Mouse (Mus musculus) heart, postnatal 10 days (tissue): Measurements from ENCODE around the gene Hspb9. TPM values are rescaled to one million over a fixed set of nuclear protein-coding genes. Genes with fewer than 3 reads are reported as not detected.
A peak's percentile ranks its signal among the peaks of the same experiment; 100 is the strongest.

Experiments
- DNase-seq, 2 experiments: peaks; one replicate each; pipeline ENCODE4 v3.0.0; 2021
- intact Hi-C: fragments of 180-260 bp; cut with DNase I; formaldehyde crosslinking; loops from one replicate; pipeline ENCODE4 v1.15.1; 2025
- total RNA-seq, 2 experiments: library from RNA; stranded (reverse); gene quantifications; 2 replicates each; pipeline ENCODE4 v1.2.3; 2021

Hspb9 gene
- total RNA-seq, result not detected

- DNase-seq, result peak; percentile 78 to 79
- intact Hi-C loops, result loop anchor here (1.0 to 10.0 kb wide), 4 partner anchors 23 to 351 kb away; no protein-coding TSS in a partner anchor
Observed at GRCm38 (mm10) chr11:100713735-100714533, at the start of gene Hspb9. Gene Hspb9 (plus strand): TSS chr11:100713850.

- intact Hi-C loops, result no loop called here
- DNase-seq, result no peak
Observed at GRCm38 (mm10) chr11:100671049-100671448, 42.6 kb upstream of the Hspb9 start.

- peak; percentile 61 to 67 for DNase-seq
- intact Hi-C loops, result no loop called here
Observed at GRCm38 (mm10) chr11:100671956-100672355, 41.7 kb upstream of the Hspb9 start.

GRCm38 (mm10) chr11:100673169-100673568 is 40.5 kb upstream of the Hspb9 start:
- intact Hi-C loops, result no loop called here
- peak; percentile 69 to 71 for DNase-seq

GRCm38 (mm10) chr11:100677810-100678209 is 35.8 kb upstream of the Hspb9 start:
- DNase-seq, result no peak
- intact Hi-C loops, result no loop called here

- no peak for DNase-seq
- intact Hi-C loops, result no loop called here
Observed at GRCm38 (mm10) chr11:100681826-100682225, 31.8 kb upstream of the Hspb9 start.

- no peak for DNase-seq
- intact Hi-C loops, result no loop called here
Observed at GRCm38 (mm10) chr11:100682526-100682925, 31.1 kb upstream of the Hspb9 start.

- no peak for DNase-seq
- intact Hi-C loops, result no loop called here
Observed at GRCm38 (mm10) chr11:100684084-100684483, 29.6 kb upstream of the Hspb9 start.

- no peak for DNase-seq
- intact Hi-C loops, result no loop called here
Observed at GRCm38 (mm10) chr11:100685371-100685770, 28.3 kb upstream of the Hspb9 start.

- no peak for DNase-seq
- intact Hi-C loops, result no loop called here
Observed at GRCm38 (mm10) chr11:100687265-100687664, 26.4 kb upstream of the Hspb9 start.

- no peak for DNase-seq
- intact Hi-C loops, result no loop called here
Observed at GRCm38 (mm10) chr11:100688443-100688842, 25.2 kb upstream of the Hspb9 start.

- intact Hi-C loops, result no loop called here
Observed at GRCm38 (mm10) chr11:100690389-100690788, 23.3 kb upstream of the Hspb9 start.

GRCm38 (mm10) chr11:100692164-100692616 is 21.5 kb upstream of the Hspb9 start, which contains the start of gene Zfp385c:
Gene Zfp385c (minus strand): TSS chr11:100692455.
- intact Hi-C loops, result no loop called here
- no peak for DNase-seq

More at GRCm38 (mm10) chr11:100690389-100690788, 23.3 kb upstream of the Hspb9 start:
- DNase-seq, result no peak

GRCm38 (mm10) chr11:100693154-100693553 is 20.5 kb upstream of the Hspb9 start:
- intact Hi-C loops, result no loop called here
- no peak for DNase-seq

GRCm38 (mm10) chr11:100694926-100695325 is 18.7 kb upstream of the Hspb9 start:
- DNase-seq, result peak; percentile 84 to 93
- intact Hi-C loops, result loop anchor here (1.0 kb wide), 2 partner anchors 68 to 125 kb away; no protein-coding TSS in a partner anchor

- no peak for DNase-seq
- intact Hi-C loops, result no loop called here
Observed at GRCm38 (mm10) chr11:100697921-100698320, 15.7 kb upstream of the Hspb9 start.

- intact Hi-C loops, result no loop called here
- no peak for DNase-seq
Observed at GRCm38 (mm10) chr11:100700710-100701109, 12.9 kb upstream of the Hspb9 start.

GRCm38 (mm10) chr11:100701301-100701700 is 12.3 kb upstream of the Hspb9 start:
- DNase-seq, result peak; percentile 51 to 65
- intact Hi-C loops, result no loop called here

GRCm38 (mm10) chr11:100702081-100702851 is 11.4 kb upstream of the Hspb9 start:
- intact Hi-C loops, result loop anchor here (1.0 kb wide), 2 partner anchors 75 to 132 kb away; no protein-coding TSS in a partner anchor
- DNase-seq, result peak; percentile 78 to 85

GRCm38 (mm10) chr11:100702906-100703305 is 10.7 kb upstream of the Hspb9 start:
- intact Hi-C loops, result loop anchor here (1.0 kb wide), 2 partner anchors 76 to 133 kb away; no protein-coding TSS in a partner anchor
- no peak for DNase-seq

- intact Hi-C loops, result no loop called here
- DNase-seq, result no peak
Observed at GRCm38 (mm10) chr11:100703366-100703765, 10.3 kb upstream of the Hspb9 start.
